Mouse (Mus musculus) left cerebral cortex, postnatal 4 days (tissue): ENCODE results near the gene Fer1l5. TPM values are rescaled to one million over a fixed set of nuclear protein-coding genes. Genes with fewer than 3 reads are reported as not detected.

Source experiments
- DNase-seq: peaks from one replicate; pipeline ENCODE4 v3.0.0-alpha.2; 2022
- intact Hi-C: fragments of 180-260 bp; cut with DNase I; formaldehyde crosslinking; loops from one replicate; pipeline ENCODE4 v1.15.1; 2025
- total RNA-seq, 2 experiments: library from RNA; stranded (reverse); gene quantifications; 2 replicates each; pipeline ENCODE4 v1.2.3; 2021

Gene Fer1l5
- under 1 TPM in 1 of 2 experiments, not detected in 1; 0.08 TPM for total RNA-seq

DNA sequence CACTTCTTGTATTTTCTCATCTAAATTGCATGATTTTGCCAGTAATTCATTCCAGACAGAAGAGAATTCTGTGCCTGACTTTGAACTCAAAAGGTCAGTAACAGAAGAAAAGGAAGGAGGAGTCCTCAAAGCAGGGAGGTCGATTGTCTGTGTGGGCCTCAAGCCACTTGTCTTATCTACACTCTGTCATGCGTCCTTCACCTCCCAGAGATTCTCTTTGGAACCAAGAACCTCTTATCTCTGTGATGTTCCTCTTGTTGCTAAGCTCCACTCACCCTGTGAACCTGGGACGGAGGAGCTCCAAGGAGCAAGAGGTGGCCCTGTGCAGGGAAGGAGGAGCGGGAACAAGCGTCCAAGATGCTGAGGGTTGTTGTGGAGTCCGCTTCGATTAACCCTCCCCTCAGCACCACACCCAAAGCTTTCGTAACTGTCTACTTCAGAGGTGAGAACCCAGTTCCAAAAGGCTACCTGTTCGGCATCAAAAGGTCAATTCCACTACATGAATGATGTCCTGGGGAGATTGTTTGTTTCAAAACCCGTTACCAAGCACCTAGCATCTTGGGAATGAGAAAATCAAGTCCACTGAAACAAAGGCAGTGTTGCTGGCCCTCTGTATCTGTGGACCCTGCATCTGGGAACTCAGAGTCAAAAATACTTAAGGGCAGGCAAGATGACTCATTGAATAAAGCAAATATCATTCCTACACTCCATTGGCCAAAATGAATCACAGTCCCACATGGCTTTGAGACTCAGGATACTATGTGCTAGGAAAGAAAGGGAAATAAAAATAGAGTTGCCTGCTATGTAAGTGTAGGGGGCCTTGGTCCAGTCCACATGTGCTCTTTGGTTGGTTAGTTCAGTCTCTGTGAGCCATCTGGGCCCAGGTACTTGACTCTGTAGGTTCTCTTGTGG, at the start of gene Fer1l5:
Gene Fer1l5 (plus strand): TSS at position 358 of the 912 bp plus-strand sequence.
- DNase-seq: no peak
- intact Hi-C loops: no loop called here

GRCm38 (mm10) chr1:36323076-36323475, 49.0 kb upstream of the Fer1l5 start:
- DNase-seq: no peak
- intact Hi-C loops: no loop called here

- intact Hi-C loops: no loop called here
- DNase-seq: peak; percentile 46
Observed at GRCm38 (mm10) chr1:36323746-36324448, 48.2 kb upstream of the Fer1l5 start.

- intact Hi-C loops: no loop called here
- no peak for DNase-seq
Observed at GRCm38 (mm10) chr1:36325900-36326321, 46.2 kb upstream of the Fer1l5 start.

DNA sequence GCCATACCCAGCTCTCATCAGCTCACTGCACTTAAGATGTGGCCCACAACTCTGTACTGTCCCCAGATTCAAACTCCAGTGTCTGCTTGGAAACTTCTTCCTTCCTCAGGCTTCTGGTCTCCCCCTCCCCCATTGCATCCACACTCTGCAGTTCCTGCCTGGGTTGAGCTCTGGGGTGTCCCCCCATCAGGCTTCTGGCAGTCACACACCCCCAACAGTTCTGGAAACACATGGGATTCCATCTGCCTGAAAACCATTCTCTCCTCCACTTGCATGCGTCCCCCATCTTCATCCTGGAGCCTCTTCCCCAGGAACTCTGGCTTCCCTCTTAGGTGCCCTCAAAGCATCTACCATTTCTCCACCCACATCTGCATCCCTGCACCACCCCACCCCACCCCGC, 45.3 kb upstream of the Fer1l5 start:
- intact Hi-C loops: no loop called here
- DNase-seq: no peak

DNA sequence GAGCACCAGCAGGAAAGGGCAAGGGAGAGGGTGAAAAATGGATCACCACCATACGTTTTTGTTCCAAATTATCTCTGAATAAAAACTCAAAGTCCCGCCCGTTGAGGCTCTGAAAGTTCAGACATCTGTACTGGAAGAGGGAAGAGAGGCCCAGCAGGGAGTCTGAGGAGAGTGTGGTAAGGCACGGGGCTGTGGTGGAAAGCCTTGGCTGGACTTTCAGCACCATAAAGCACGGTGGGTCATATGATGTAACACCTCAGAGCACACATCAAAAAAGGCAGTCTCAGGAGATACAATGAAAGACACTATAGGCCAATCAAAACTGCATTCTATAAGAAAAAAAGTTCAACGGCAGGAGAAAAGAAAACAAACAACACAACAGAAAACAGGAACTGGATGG, 40.3 kb upstream of the Fer1l5 start:
- intact Hi-C loops: no loop called here
- no peak for DNase-seq

DNA sequence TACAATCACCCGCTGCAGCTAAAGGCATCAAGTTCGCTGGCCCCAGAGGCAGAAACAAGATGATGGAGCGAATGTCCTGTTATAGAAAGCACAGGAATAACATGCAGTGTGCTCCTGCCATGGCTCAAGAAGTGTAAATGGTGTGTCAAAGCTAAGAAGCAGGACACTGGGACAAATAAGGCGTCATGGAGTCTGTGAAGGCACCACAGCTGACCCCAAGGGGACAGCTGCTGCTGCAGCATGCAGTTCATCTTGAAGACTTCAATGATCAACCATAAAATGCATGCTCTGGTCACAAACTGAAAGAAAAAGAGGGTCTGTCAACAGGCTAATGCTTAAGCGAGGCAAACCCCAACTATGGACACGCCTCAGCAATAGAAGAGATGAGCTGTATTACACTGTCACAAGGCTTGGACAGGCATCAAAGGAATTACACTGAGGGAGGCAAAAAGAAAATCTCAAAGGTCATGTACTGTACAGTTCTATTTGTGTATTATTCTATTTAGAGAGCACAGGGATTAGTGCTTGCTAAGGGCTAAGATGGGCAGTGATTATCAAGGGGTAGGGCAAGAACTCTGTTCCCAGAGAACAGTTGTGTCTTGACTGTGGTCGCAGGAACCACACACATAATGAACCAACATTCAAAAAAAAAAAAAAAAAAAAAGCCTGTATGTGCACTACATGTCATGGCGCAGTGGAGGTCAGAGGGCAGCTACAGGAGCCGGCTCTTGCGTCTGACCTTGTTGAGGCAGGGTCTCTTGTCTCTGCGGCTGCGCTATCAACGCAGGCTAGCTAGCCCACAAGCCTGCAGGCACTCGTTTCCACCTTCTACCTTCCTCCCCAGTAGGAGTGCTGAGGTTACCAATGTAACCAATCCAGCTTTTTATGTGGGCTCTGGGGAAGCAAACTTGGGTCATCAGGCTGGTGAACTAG, 38.9 kb upstream of the Fer1l5 start:
- DNase-seq: no peak
- intact Hi-C loops: no loop called here

GRCm38 (mm10) chr1:36342547-36342946, 29.5 kb upstream of the Fer1l5 start:
- intact Hi-C loops: loop anchor here (10.0 kb wide), 3 partner anchors 82 to 178 kb away; no protein-coding TSS in a partner anchor

GRCm38 (mm10) chr1:36352351-36352750, 19.7 kb upstream of the Fer1l5 start:
- DNase-seq: no peak
- intact Hi-C loops: no loop called here

More at GRCm38 (mm10) chr1:36342547-36342946, 29.5 kb upstream of the Fer1l5 start:
- no peak for DNase-seq

- intact Hi-C loops: no loop called here
- no peak for DNase-seq
Observed at GRCm38 (mm10) chr1:36356955-36357695, 15.0 kb upstream of the Fer1l5 start.

GRCm38 (mm10) chr1:36367698-36368097, 4.4 kb upstream of the Fer1l5 start:
- intact Hi-C loops: loop anchor here (10.0 kb wide), 2 partner anchors 77 to 117 kb away; partner anchors contain the start of gene Lman2l
- DNase-seq: peak; percentile 3

- intact Hi-C loops: loop anchor here (10.0 kb wide), 2 partner anchors 76 to 116 kb away; partner anchors contain the start of gene Lman2l
- DNase-seq: peak; percentile 43
Observed at GRCm38 (mm10) chr1:36368112-36368968, 3.8 kb upstream of the Fer1l5 start.

- intact Hi-C loops: loop anchor here (10.0 kb wide), 2 partner anchors 76 to 116 kb away; partner anchors contain the start of gene Lman2l
Observed at GRCm38 (mm10) chr1:36368969-36369645, 3.0 kb upstream of the Fer1l5 start, which contains the start of gene Kansl3. Gene Kansl3, minus strand, starts transcription at chr1:36369181.

GRCm38 (mm10) chr1:36370918-36371317, 1.2 kb upstream of the Fer1l5 start:
- intact Hi-C loops: no loop called here
- DNase-seq: no peak

More at GRCm38 (mm10) chr1:36368969-36369645, 3.0 kb upstream of the Fer1l5 start, which contains the start of gene Kansl3:
- peak; percentile 89 for DNase-seq

GRCm38 (mm10) chr1:36378880-36379279, 6.8 kb downstream of the Fer1l5 start:
- DNase-seq: no peak
- intact Hi-C loops: no loop called here

- peak; percentile 51 for DNase-seq
- intact Hi-C loops: no loop called here
Observed at GRCm38 (mm10) chr1:36379582-36379981, 7.5 kb downstream of the Fer1l5 start.

- intact Hi-C loops: no loop called here
- DNase-seq: no peak
Observed at GRCm38 (mm10) chr1:36397041-36397440, 24.9 kb downstream of the Fer1l5 start.

DNA sequence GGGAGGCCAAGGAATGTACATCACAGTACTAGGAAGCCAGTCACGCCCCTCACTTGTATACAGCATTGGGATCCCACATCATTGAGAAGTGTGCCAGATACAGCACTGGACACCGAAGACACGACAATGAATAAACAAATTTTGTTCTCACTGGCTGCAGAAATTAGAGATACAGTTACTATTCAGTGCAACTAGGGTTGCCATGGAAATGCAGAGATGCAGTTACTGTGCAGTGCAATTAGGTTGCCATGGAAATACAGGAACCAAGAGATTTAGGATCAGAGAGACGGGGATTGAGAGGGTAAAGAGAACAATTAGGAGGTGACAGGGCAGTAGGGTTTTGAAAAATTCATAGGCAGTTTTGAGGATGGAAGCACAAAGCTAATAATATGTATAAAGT, 29.4 kb downstream of the Fer1l5 start:
- DNase-seq: no peak
- intact Hi-C loops: no loop called here
